Mouse (Mus musculus) lung, postnatal 10 days (tissue): ENCODE results near the gene Tcf21.

Experiments used
- DNase-seq: peaks from one replicate; pipeline ENCODE4 v3.0.0; 2021

Tcf21 gene

GRCm38 (mm10) chr10:22815461-22816236, 4.3 kb downstream of the Tcf21 start:
- DNase-seq, result no peak

DNA sequence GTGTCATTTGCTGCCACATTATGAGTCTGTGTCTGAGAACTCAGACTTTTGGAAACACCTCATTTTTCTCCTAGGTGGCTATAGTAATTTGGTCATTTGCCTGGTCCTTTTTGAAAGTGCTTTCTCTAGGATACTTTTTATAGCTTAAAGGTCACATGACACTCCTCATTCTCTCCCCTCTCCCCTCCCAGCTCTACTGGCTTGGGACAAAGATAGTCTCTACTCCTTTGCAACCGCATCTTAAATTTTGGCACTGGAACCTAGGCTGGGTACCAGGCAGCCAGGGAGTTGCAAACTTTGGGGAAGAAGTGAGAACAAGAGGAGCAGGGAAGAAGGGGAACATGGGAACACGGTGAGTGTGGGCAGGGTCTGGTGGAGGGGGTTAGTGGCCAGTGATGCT, 5.2 kb downstream of the Tcf21 start:
- peak; percentile 24 for DNase-seq

- no peak for DNase-seq
Measured at GRCm38 (mm10) chr10:22814294-22814693, 5.7 kb downstream of the Tcf21 start.

DNA sequence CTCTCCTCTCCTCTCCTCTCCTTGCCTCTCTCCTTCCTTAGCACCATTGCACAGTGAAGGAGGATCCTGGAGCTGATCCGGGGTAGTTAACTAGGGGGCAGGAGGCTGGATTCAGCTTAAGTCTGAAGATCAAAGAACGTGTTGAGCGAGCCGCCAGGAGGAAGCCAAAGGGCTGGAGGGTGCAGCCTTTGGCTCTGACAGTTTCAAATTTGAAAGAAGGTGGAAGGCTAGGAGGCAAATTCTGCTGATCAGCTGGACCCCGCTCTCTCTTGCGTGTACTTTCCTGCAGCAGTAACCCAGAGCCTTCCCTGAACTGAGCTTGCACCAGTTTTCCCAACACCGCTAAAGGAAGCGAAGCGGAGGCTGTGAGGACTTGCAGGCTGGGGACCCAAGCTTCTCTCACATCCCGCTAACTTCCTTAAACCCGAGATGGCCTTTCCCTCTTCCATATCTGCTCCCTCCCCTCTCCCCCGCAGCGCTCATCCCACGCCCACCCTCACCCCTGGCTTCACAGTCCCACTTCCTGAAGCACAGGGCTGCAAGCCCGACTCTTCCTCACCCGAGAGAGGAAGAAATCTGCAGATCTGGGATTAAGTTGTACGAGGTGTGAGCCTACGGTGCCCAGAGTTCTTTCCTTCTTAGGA, 6.5 kb downstream of the Tcf21 start:
- DNase-seq, result peak; percentile 42

- no peak for DNase-seq
Measured at GRCm38 (mm10) chr10:22811921-22812320, 8.1 kb downstream of the Tcf21 start.

GRCm38 (mm10) chr10:22782684-22783083, 37.3 kb downstream of the Tcf21 start:
- peak; percentile 38 for DNase-seq

DNA sequence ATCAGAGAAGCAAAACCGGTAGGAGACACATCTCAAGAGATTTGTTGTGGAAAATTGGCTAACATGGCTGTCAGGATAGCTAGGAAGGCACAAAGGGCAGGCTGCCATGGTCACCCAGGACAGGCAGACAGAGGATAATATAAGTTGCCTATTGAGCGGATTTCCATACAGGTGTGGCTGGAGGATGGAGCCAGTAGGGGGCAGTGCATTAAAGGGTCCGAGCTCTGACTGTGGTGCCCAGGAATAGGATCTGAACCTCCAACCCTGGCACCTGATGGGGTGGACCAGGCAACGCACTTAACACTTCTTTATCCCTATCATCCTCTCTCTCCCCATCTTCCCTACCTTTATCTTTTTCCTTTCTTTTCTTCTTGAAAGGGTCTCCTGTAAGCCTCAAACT, 38.5 kb downstream of the Tcf21 start:
- DNase-seq, result peak; percentile 21

DNA sequence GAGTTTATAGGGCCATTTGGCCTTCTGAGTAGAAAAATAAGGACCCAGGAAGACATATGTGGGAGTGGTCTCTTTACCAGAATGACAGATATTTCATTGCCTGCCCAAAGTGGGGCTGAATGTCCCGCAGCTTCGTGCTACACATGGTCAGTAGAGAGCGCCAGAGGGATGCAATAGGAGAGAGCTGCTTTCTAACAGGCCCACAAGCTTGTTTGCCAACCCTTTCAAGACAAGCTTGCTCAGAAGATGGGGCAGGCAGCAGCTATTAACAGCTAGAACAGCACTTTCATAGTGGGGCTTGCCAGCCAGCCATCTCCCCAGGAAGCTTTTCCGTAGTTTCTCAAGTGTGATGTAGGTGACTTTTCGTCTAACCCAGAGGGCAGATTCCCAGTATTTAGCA, 42.0 kb downstream of the Tcf21 start:
- peak; percentile 79 for DNase-seq

DNA sequence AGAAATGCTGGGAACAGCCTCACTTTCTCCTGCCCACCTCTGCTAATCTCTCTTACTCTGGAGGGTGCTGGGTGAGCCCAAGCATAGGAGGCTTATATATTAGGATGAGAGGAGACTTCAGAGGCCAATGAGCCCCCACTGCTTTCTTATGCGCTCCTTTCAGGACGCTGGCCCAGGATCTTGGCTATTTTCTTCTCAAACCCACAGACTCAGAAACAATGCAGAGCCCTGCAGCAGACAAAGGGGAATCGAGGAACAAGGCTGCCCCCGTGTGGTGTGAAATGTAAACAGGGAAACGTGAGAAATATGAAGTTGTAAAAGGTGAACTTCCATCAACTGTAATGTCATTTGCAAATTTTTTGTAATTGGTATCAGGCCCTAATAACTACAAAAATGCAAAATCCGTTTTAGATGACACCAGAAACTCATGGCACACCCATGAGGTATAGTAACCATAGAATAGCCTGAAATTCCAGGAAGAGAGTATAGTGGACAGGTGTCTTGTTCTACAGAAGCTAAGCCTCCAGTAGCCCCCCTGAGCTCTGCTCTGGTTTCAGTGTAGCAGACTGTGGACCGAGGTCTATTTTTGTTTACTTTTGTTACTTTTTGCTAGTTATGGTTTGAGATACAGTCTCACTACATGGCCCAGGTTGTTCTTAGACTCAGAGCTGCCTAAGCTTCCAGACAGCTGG, 43.8 kb downstream of the Tcf21 start:
- peak; percentile 53 for DNase-seq

- no peak for DNase-seq
Measured at GRCm38 (mm10) chr10:22775456-22775855, 44.5 kb downstream of the Tcf21 start.

GRCm38 (mm10) chr10:22774626-22775025, 45.3 kb downstream of the Tcf21 start:
- DNase-seq, result no peak
